Mouse (Mus musculus): Measurements from ENCODE around the gene Reck.

The Reck gene

GRCm38 (mm10) chr4:43875160-43875918 lies at the start of gene Reck:
Gene Reck (plus strand): TSS chr4:43875530.
- DNase-seq (ENCODE audit: low read depth, low spot score), result peak; percentile 87

GRCm38 (mm10) chr4:43828806-43829205 lies 46.5 kb upstream of the Reck start:
- no peak for DNase-seq (ENCODE audit: low read depth, low spot score)

GRCm38 (mm10) chr4:43832031-43832430 lies 43.3 kb upstream of the Reck start:
- no peak for DNase-seq (ENCODE audit: low read depth, low spot score)

GRCm38 (mm10) chr4:43833752-43834151 lies 41.6 kb upstream of the Reck start:
- DNase-seq (ENCODE audit: low read depth, low spot score), result no peak

GRCm38 (mm10) chr4:43834749-43835148 lies 40.6 kb upstream of the Reck start:
- DNase-seq (ENCODE audit: low read depth, low spot score), result no peak

GRCm38 (mm10) chr4:43838326-43838725 lies 37.0 kb upstream of the Reck start:
- DNase-seq (ENCODE audit: low read depth, low spot score), result no peak

GRCm38 (mm10) chr4:43840101-43840500 lies 35.2 kb upstream of the Reck start, which contains the start of gene Olfr157:
Gene Olfr157 (minus strand): TSS chr4:43840201.
- no peak for DNase-seq (ENCODE audit: low read depth, low spot score)

- no peak for DNase-seq (ENCODE audit: low read depth, low spot score)
These were observed 24.1 kb upstream of the Reck start, which contains the start of gene Olfr155 for GRCm38 (mm10) chr4:43851265-43851664. Gene Olfr155 (plus strand): TSS chr4:43851565.

GRCm38 (mm10) chr4:43854101-43854500 lies 21.2 kb upstream of the Reck start:
- DNase-seq (ENCODE audit: low read depth, low spot score), result no peak

GRCm38 (mm10) chr4:43859886-43860285 lies 15.4 kb upstream of the Reck start:
- DNase-seq (ENCODE audit: low read depth, low spot score), result no peak

GRCm38 (mm10) chr4:43860744-43861519 lies 14.4 kb upstream of the Reck start:
- DNase-seq (ENCODE audit: low read depth, low spot score), result peak; percentile 71

GRCm38 (mm10) chr4:43863298-43863697 lies 12.0 kb upstream of the Reck start:
- DNase-seq (ENCODE audit: low read depth, low spot score), result no peak

- DNase-seq (ENCODE audit: low read depth, low spot score), result no peak
These were observed 5.5 kb upstream of the Reck start for GRCm38 (mm10) chr4:43869821-43870220.

GRCm38 (mm10) chr4:43874501-43874900 lies 829 bp upstream of the Reck start:
- no peak for DNase-seq (ENCODE audit: low read depth, low spot score)

- DNase-seq (ENCODE audit: low read depth, low spot score), result peak; percentile 35
These were observed 635 bp downstream of the Reck start for GRCm38 (mm10) chr4:43875919-43876411.

- DNase-seq (ENCODE audit: low read depth, low spot score), result no peak
These were observed 1.9 kb downstream of the Reck start for GRCm38 (mm10) chr4:43877230-43877629.

- DNase-seq (ENCODE audit: low read depth, low spot score), result no peak
These were observed 2.9 kb downstream of the Reck start for GRCm38 (mm10) chr4:43878121-43878776.

GRCm38 (mm10) chr4:43879566-43879965 lies 4.2 kb downstream of the Reck start:
- no peak for DNase-seq (ENCODE audit: low read depth, low spot score)

GRCm38 (mm10) chr4:43884196-43884595 lies 8.9 kb downstream of the Reck start:
- DNase-seq (ENCODE audit: low read depth, low spot score), result peak; percentile 36

GRCm38 (mm10) chr4:43891247-43891646 lies 15.9 kb downstream of the Reck start:
- no peak for DNase-seq (ENCODE audit: low read depth, low spot score)

- no peak for DNase-seq (ENCODE audit: low read depth, low spot score)
These were observed 21.9 kb downstream of the Reck start for GRCm38 (mm10) chr4:43897209-43897608.

- DNase-seq (ENCODE audit: low read depth, low spot score), result no peak
These were observed 23.9 kb downstream of the Reck start for GRCm38 (mm10) chr4:43899197-43899596.

Measured in forelimb bud, embryonic 11.5 days (tissue).